Mouse (Mus musculus) brain, embryonic 14.5 days (tissue): ENCODE results near the gene En1.

Experiments
- CTCF ChIP-seq: fragments of 200-500 bp; IDR thresholded peaks from 2 replicates; pipeline ENCODE4 v1.5.1; 2012; ENCODE audit warnings: inconsistent platforms, mild to moderate bottlenecking, moderate library complexity, borderline replicate concordance; ENCODE audit not compliant: insufficient read depth, insufficient read length; ENCODE audit errors: extremely low read depth
- POLR2A ChIP-seq: fragments of 200-500 bp; IDR thresholded peaks from 2 replicates; pipeline ENCODE4 v1.6.1; 2012; ENCODE audit warnings: mild to moderate bottlenecking, inconsistent platforms, borderline replicate concordance; ENCODE audit not compliant: poor library complexity, insufficient read depth, insufficient read length, severe bottlenecking; ENCODE audit errors: extremely low read depth

DNA sequence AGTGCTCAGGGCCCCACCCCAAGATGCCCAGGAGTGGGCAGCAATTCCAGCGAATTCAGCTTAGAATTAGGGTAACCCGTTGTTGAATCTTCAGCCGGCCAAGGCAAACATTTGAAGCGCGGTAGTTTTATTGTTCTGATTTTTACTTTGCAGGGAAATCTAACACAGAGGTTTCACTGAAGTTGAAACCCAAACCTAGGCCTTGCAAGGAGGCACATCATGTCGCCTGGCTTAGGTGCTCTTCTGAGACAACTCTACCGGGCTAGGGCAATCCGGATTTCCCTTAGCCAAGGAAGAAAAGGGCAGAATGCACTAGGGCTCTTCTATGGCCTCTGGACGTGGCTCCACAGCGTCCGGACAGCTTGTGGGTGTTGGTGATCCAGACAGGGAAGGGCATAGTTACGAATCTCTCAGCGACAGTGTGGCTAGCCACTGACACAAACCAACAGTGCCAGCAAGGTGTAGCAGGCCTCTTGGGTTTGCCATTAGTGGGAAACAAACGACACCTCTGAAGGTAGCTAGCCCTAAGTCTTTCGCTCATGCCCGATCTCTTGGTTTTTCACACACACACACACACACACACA lies 873 bp upstream of the En1 start:
- TF ChIP-seq CTCF: no peak
- no peak for TF ChIP-seq POLR2A
